Mouse (Mus musculus) megakaryocyte, embryonic 14.5 days (primary cell): ENCODE measurements around the gene Gm5152.

ENCODE experiments used
- FLI1 ChIP-seq: IDR thresholded peaks from 2 replicates; pipeline ENCODE4 v1.6.1; 2012; ENCODE audit warnings: low read length, inconsistent platforms, mixed read lengths
- GATA1 ChIP-seq: IDR thresholded peaks from 3 replicates; pipeline ENCODE4 v1.6.1; 2012; ENCODE audit warnings: mixed read lengths, low read length, inconsistent platforms, borderline replicate concordance

GRCm38 (mm10) chr5:10196880-10197279 lies 49.4 kb downstream of the Gm5152 start:
- TF ChIP-seq FLI1 (no peak), GATA1 (no peak)
